Mouse (Mus musculus): ENCODE data around the gene Flnb.

- TF ChIP-seq CTCF (IDR thresholded peaks at IDR 0.05; ENCODE audit: low read depth, low read length) (no peak), POLR2AphosphoS5 (IDR thresholded peaks at IDR 0.05; ENCODE audit: insufficient replicate concordance, low read depth, low read length) (no peak)
Measured at GRCm38 (mm10) chr14:7846696-7847095, 28.9 kb downstream of the Flnb start.

Data from G1E (cell line).